Mouse (Mus musculus) gastrocnemius, adult 2 months (tissue): ENCODE results near the gene Cnnm2. TPM values are rescaled to one million over a fixed set of nuclear protein-coding genes. Genes with fewer than 3 reads are reported as not detected.
"Not testable (repeated sequence)": the region's sequence is repeated elsewhere in the genome, so short reads cannot be mapped to it uniquely, and the experiment has no call there.

Source experiments
- DNase-seq: peaks from one replicate; pipeline ENCODE4 v3.0.0; 2022
- H3K27ac ChIP-seq: fragments of 200-600 bp; 2 replicates; pipeline ENCODE4 v1.8.1; 2022; ENCODE audit warnings: mild to moderate bottlenecking
- H3K4me3 ChIP-seq: fragments of 200-600 bp; 2 replicates; pipeline ENCODE4 v1.8.1; 2022; ENCODE audit warnings: mild to moderate bottlenecking, moderate library complexity
- CTCF ChIP-seq: fragments of 200-600 bp; IDR thresholded peaks from 2 replicates; pipeline ENCODE4 v1.8.1; 2022; ENCODE audit warnings: antibody characterized with exemption, mild to moderate bottlenecking, moderate library complexity
- intact Hi-C: fragments of 180-260 bp; cut with DNase I; formaldehyde crosslinking; loops from one replicate; pipeline ENCODE4 v1.15.1; 2025
- long read RNA-seq, 2 experiments: library from polyadenylated mRNA; stranded (forward); transcript quantifications; one replicate each; pipeline ENCODE4 v2.0.0; 2021
- total RNA-seq, 2 experiments: library from RNA; stranded (reverse); gene quantifications; 2 replicates each; pipeline ENCODE4 v1.2.3; 2021

The Cnnm2 gene
- total RNA-seq: 1 to 10 TPM; 2.7 to 3.6 TPM
- long read RNA-seq, experiment 1, full-length matches to known transcripts: 6 of 6 reads
- long read RNA-seq, experiment 1, partial matches to known transcripts: 0 of 6 reads
- long read RNA-seq, experiment 1, other reads (novel, unspliced or antisense): 0 of 6 reads
- long read RNA-seq, experiment 2: 0 reads

DNA sequence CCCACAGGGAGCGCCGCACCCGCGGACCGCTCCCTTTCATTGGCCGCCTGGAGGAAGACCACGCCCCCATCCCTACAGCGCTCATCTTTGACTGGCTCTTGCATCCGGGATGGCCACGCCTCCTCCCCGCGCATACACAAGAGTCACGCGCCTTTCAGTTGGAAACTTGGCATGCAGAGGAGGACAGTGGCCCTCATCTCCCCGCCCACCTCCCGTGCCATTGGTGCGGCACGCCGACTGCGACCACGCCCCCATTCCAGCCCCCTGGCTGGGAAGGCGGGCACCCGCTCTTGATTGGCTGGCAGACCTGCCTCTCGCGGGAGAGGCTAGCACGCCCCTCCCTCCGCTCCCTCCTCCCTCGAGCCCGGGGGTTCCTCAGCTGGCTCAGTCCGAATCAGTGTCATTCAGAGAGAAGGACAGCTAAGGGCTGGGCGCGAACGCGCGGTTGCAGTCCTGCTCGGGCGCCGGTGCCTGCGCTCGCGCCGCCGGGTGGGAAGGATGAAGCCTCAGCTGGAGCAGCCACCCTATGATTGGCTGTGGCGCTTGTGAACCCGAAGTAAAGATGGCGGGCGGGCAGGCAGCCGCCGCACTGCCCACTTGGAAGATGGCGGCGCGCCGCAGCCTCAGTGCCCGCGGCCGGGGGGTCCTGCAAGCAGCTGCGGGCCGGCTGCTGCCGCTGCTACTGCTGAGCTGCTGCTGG, at the start of gene Cnnm2:
Gene Cnnm2 (plus strand): TSS at position 350 of the 700 bp plus-strand sequence.
- Histone ChIP-seq H3K27ac (peak within 1 kb of the TSS; percentile 94), H3K4me3 (peak within 1 kb of the TSS; percentile 93)
- intact Hi-C loops: no loop called here
- no peak for TF ChIP-seq CTCF
- DNase-seq: peak; percentile 100

DNA sequence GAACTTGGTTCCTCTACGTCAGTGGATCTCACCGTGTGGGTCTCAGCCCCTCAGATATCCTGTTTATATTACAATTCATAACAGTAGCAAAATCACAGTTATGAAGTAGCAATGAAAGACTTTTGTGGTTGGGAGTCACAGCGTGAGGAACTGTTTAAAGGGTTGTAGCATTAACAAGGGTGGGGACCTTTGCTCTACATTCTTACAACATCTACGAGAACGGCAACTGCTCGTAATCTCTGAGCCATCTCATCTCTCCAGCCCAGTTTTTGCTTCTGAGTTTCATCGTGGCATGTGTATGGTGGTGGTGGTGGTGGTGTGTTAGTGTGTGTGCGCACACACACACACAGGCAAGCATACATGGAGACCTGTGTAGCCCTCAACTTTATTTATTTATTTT, 47.2 kb upstream of the Cnnm2 start:
- intact Hi-C loops: no loop called here
- Histone ChIP-seq H3K4me3 (no peak overlapping the region), H3K27ac (no peak overlapping the region)
- TF ChIP-seq CTCF: no peak
- no peak for DNase-seq

DNA sequence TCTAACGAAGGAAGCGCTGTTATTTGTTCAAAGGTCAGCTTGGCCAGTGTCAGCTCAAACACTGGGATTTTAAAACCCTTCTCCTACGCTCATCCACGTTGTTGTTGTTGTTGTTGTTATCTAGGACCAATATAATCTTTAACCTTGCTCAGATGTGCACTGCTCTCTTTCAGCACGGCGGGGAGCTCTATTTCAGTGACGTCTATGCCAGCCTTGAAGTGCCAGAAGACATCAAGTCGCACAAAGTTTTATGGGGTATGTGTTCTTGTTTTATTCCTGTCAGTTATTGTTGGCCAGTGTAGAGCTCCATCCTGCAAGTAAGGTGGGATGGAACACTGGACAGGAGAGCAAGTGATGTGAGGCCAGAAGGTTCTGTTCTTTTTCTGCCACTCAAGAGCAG, 46.4 kb upstream of the Cnnm2 start:
- intact Hi-C loops: no loop called here
- TF ChIP-seq CTCF: no peak
- Histone ChIP-seq H3K27ac (no peak overlapping the region), H3K4me3 (no peak overlapping the region)
- no peak for DNase-seq

DNA sequence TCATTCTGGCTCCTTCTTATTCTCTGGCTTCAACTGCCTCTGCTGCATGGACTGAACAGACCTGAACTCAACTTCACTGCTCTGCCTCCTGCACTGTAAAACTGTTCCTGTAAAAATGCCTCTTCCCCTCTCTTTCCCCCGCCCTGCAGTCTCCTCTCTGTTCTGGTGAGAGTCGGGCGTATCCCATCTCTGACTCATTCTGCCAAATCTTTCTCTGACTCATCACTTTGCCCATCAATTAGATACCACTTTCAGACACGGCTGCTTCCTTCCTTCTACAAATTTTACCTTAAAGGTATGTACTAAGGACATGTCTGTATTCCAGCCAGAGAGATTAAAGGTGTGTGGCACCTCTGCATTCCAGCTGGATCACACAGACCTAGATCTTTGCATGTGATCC, 43.2 kb upstream of the Cnnm2 start:
- no peak overlapping the region for H3K4me3 ChIP-seq
- H3K27ac ChIP-seq: no peak overlapping the region
- intact Hi-C loops: no loop called here
- no peak for TF ChIP-seq CTCF
- no peak for DNase-seq

DNA sequence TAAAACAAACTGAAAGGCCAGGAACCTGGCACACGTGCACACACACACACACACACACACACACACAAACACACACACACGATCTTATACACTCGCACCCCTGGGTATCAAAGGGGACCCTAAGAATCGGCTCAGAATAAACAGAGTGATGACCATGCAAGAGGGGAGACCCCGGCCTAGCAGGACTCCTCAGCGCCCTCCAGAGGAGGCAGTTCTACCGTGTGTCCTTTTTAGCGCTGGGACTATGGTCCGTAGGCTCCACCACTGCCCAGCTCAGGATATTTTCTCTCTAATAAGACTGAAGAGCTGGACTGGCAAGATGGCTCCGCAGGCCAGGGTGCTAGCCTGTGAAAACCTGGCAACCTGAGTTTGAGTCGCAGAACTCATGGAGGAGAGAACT, 37.0 kb upstream of the Cnnm2 start:
- no peak for DNase-seq
- intact Hi-C loops: no loop called here
- no peak for TF ChIP-seq CTCF

DNA sequence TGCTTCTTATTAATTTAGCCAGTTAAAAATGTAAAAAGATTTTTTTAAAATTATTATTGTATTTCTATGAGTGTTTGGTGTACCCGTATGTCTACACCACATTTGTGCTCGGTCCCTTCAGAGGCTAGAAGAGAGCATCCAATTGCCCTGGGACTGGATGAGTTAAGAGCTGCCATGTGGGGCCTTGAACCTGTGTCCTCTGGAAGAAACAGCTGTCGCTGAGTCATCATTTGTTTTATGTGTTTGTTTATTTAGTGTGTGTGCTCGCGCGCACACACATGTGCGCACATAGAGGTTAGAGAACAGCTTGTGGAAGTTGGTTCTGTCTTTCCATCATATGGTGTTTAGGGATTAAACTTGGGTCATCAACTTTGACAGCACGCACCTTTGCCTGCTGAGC, 35.3 kb upstream of the Cnnm2 start:
- TF ChIP-seq CTCF: no peak
- no peak overlapping the region for H3K4me3 ChIP-seq
- H3K27ac ChIP-seq: no peak overlapping the region
- intact Hi-C loops: no loop called here
- DNase-seq: no peak

More for the DNA sequence above, 37.0 kb upstream of the Cnnm2 start:
- Histone ChIP-seq H3K4me3 (no peak overlapping the region), H3K27ac (no peak overlapping the region)

DNA sequence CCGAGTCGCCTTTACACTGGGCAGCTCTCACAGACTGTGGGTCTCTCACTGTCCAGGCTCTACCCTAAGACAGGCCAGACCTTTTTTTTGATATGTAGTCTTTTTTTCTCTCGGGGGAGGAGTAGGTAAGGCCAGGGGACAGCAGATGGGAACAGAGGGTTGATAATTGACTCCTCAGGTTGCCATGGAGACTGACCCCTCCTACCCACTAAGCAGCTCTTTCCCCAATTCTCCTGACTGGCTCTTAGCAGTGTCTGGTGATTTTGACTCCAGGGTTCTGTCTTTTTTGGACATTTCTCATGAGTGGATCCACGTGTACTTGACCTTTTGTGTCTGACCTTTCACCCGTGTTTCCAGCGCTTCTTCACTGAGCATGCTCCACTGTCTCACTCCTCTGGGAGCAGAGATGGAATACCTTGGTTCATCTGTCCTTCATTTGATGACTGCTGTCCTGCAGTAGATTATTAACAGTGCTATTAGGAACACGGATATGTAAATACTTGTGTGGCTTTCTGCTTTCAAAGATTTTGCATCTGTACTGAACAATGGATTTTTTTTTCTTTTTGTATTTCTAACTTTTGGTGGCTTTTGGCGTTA, 34.2 kb upstream of the Cnnm2 start:
- no peak for TF ChIP-seq CTCF
- DNase-seq: no peak
- no peak overlapping the region for H3K4me3 ChIP-seq
- no peak overlapping the region for H3K27ac ChIP-seq
- intact Hi-C loops: no loop called here

DNA sequence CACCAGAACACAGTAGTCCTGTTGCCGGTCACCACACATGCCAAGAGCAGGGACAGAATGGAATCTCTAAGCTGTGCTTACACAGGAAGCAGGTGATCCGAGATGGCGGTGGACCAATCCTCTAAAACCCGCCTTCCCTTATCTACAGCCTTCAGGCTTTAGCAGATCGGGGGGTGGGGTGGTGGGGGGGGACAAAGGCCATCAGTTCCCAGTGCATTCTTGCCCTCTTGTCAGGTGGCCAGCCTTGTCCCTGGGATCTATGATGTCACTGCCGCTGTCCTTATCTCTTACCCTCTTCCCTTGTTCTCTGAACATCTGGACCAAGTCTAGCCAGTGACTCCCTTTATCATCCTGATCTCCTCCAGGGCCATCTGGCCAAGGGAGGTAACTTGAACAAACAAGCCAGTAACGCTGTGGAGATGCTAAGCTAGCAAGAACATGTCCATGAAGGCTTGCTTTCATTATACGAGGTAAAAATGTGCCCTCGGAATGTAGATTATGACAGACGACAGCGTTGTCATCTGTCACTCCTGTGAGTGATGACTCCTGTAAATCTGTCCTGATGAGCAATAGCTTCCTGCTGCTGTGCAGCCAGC, 33.4 kb upstream of the Cnnm2 start:
- Histone ChIP-seq H3K27ac (no peak overlapping the region), H3K4me3 (no peak overlapping the region)
- intact Hi-C loops: no loop called here
- TF ChIP-seq CTCF: no peak
- DNase-seq: no peak

DNA sequence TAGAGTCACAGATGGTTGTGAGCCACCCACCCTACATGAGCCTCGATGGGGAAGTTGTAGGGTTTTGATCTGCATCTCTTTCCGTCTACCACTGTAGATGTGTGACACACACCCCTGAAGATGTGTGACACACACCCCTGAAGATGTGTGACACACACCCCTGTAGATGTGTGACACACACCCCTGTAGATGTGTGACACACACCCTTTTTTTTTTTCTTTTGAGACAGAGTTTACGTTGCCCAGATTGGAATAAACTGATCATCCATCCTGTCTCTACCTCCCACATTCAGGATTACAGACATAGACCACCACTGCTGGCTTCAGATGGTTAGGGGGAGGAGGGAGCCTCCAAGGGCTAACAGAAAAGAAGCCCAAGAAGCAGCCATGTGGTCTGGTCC, 32.5 kb upstream of the Cnnm2 start:
- Histone ChIP-seq H3K27ac (no peak overlapping the region), H3K4me3 (no peak overlapping the region)
- intact Hi-C loops: no loop called here
- DNase-seq: no peak
- no peak for TF ChIP-seq CTCF

DNA sequence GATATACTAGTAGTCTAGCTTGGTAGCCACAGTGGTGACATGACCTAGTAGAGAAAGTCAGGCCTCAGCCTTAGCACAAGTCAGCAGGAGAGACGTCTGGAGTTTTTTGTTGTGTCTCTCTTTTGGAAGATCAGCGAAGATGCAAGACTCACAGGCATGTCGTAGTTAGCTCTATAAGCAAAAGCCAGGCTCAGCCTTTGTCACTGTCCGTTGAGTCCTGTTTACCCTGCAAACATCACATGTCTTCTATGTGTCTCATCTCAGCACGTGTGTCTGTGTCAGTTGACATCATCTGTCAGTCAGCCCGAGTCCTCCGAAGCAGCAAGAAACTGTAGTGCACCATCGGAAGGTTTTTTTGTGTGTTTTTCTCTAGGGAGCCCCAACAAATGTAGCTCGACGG, 30.0 kb upstream of the Cnnm2 start:
- DNase-seq: no peak
- Histone ChIP-seq H3K4me3 (no peak overlapping the region), H3K27ac (no peak overlapping the region)
- no peak for TF ChIP-seq CTCF
- intact Hi-C loops: no loop called here

DNA sequence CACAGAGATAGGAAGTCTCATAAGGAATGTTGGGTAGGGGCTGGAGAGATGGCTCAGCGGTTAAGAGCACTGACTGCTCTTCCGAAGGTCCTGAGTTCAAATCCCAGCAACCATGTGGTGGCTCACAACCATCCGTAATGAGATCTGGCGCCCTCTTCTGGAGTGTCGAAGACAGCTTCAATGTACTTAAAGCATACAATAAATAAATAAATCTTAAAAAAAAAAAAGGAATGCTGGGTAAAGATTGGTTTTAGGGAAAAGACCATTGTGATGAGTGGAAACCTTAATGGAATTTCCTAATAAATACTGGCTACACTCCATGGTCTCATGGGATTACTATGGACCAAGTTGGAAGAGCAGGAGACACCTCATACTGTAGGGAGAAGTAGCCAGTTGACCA, 28.7 kb upstream of the Cnnm2 start:
- peak; percentile 47 for TF ChIP-seq CTCF
- H3K27ac ChIP-seq, intact Hi-C loops, DNase-seq, H3K4me3 ChIP-seq: not testable (repeated sequence)

DNA sequence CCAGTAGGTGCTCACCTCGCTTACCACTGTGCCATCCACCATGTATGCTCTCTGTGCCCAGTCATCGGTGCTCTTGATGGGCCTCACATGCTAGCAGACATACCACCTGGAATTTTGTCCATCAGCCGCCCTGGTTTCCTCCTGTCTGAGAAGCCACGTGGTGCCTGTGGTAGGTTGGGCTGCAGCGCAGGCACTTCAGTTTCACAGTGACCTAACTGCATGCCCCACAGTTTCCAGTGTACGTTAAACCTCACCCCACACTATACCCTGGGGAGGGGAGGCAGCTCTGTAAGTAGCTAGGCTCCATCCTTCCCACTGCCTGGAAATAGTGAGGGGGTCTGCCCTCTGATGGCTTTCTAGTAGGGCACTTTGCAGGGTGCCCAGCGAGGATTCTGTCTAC, 27.8 kb upstream of the Cnnm2 start:
- intact Hi-C loops: no loop called here
- Histone ChIP-seq H3K27ac (no peak overlapping the region), H3K4me3 (no peak overlapping the region)
- DNase-seq: no peak
- TF ChIP-seq CTCF: no peak

DNA sequence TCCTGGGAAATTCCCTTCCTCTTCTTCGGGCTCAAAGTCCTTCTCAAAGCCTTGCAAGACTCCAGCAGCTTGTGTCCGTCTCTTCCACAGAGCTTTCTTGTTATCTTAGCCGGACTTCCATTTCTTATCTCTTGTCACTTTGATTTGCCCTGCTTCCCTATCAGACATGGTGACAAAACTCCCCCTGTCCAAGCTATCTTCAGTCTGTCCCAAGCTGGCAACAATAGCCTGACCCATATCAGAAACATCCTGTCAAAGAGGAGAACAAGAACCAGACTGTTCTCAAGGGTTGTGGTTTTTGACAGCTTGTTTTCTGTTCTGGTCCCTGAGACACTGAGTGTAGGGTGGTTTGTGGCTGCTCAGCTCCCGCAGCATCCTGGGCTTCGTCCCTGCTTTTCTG, 26.2 kb upstream of the Cnnm2 start:
- H3K27ac ChIP-seq: no peak overlapping the region
- DNase-seq: no peak
- intact Hi-C loops: no loop called here
- no peak for TF ChIP-seq CTCF
- H3K4me3 ChIP-seq: no peak overlapping the region

DNA sequence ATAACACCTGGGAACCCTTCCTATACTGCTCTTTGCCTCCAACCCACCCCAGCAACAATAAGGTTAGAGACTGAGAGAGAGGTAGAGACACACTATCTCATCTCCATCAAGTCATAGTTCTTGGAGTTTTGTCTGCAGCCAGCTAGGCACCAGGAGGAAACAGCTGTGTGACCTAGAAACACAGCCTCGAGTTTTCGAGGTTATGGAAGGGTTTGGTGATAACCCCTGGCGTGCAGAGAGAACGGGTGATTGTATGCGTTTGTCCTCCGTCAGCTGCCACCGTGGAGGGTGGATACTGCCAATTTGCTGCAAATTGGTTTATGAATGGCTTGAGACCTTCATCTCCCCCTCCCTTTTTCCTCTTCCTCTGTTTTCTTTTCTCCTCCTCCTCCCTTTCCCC, 24.3 kb upstream of the Cnnm2 start:
- Histone ChIP-seq H3K4me3 (no peak overlapping the region), H3K27ac (no peak overlapping the region)
- DNase-seq: no peak
- TF ChIP-seq CTCF: no peak
- intact Hi-C loops: no loop called here
